Mouse (Mus musculus) ES-E14 (cell line): Measurements from ENCODE around the gene Ankrd17. TPM values are rescaled to one million over a fixed set of nuclear protein-coding genes. Genes with fewer than 3 reads are reported as not detected.
A peak's percentile ranks its signal among the peaks of the same experiment; 100 is the strongest.

Source experiments
- DNase-seq: peaks from one replicate; pipeline ENCODE4 v3.0.0-alpha.2; 2013; ENCODE audit warnings: low read depth, low spot score
- H3K27ac ChIP-seq: 2 replicates; pipeline ENCODE4 v1.5.1; 2012; ENCODE audit warnings: low read depth, mild to moderate bottlenecking, low read length, moderate library complexity, mixed read lengths; ENCODE audit not compliant: poor library complexity, insufficient read depth, severe bottlenecking
- H3K36me3 ChIP-seq: 2 replicates; pipeline ENCODE4 v1.6.1; 2012; ENCODE audit warnings: mild to moderate bottlenecking, low read length, moderate library complexity, mixed read lengths; ENCODE audit not compliant: control insufficient read depth, poor library complexity, insufficient read depth, severe bottlenecking
- H3K4me1 ChIP-seq, 2 experiments: fragments of 150-350 bp in 1 of 2; sonication (generic) in 1 of 2; 2 replicates each; pipeline ENCODE4 v1.6.1; 2012; ENCODE audit warnings: low read length in 2 of 2, mild to moderate bottlenecking in 1 of 2, mixed read lengths in 1 of 2; ENCODE audit not compliant: control insufficient read depth in 2 of 2, insufficient read depth in 2 of 2, poor library complexity in 1 of 2
- H3K4me3 ChIP-seq, 2 experiments: fragments of 150-350 bp in 1 of 2; sonication (generic) in 1 of 2; 2 replicates each; pipeline ENCODE4 v1.5.1; 2012; ENCODE audit warnings: low read length in 2 of 2, low read depth in 1 of 2, mild to moderate bottlenecking in 1 of 2, mixed read lengths in 1 of 2; ENCODE audit not compliant: insufficient read depth in 1 of 2, poor library complexity in 1 of 2, severe bottlenecking in 1 of 2
- H3K9ac ChIP-seq: 2 replicates; pipeline ENCODE4 v1.6.1; 2012; ENCODE audit warnings: low read depth, mild to moderate bottlenecking, low read length, mixed read lengths; ENCODE audit not compliant: poor library complexity, insufficient read depth, severe bottlenecking
- H3K9me3 ChIP-seq: fragments of 150-350 bp; sonication (generic); 2 replicates; pipeline ENCODE4 v1.6.1; 2012; ENCODE audit warnings: low read depth, mild to moderate bottlenecking, low read length; ENCODE audit not compliant: control insufficient read depth, insufficient read depth
- CHD2 ChIP-seq: IDR thresholded peaks from 2 replicates; pipeline ENCODE4 v1.6.1; 2014; ENCODE audit warnings: mild to moderate bottlenecking, low read depth, low read length, inconsistent platforms
- HCFC1 ChIP-seq: IDR thresholded peaks from 2 replicates; pipeline ENCODE4 v1.6.1; 2012; ENCODE audit warnings: low read length, inconsistent platforms, borderline replicate concordance; ENCODE audit not compliant: insufficient read depth
- MAFK ChIP-seq: IDR thresholded peaks from 2 replicates; pipeline ENCODE4 v1.6.1; 2014; ENCODE audit warnings: mild to moderate bottlenecking, low read depth, low read length, inconsistent platforms; ENCODE audit not compliant: insufficient read depth
- ZC3H11A ChIP-seq: IDR thresholded peaks from 2 replicates; pipeline ENCODE4 v1.6.1; 2012; ENCODE audit warnings: low read depth, mild to moderate bottlenecking, inconsistent platforms, low read length, borderline replicate concordance
- ZNF384 ChIP-seq: IDR thresholded peaks from 2 replicates; pipeline ENCODE4 v1.6.1; 2012; ENCODE audit warnings: low read depth, low read length, inconsistent platforms
- in situ Hi-C, 2 experiments: fragments of 600-800 bp; cut with MboI; formaldehyde crosslinking; loops; one replicate each; pipeline ENCODE4 v1.15.1; 2025; ENCODE audit warnings: low sequenced_read_pairs in 2 of 2, inconsistent platforms in 1 of 2; ENCODE audit not compliant: unreplicated experiment in 2 of 2
- total RNA-seq: library from RNA; depleted of rRNA; stranded (reverse); fragments of 300-350 nt; gene quantifications from 2 replicates; pipeline ENCODE4 v1.2.3, GENCODE M21; 2012

The Ankrd17 gene
- total RNA-seq, 1 experiment: 70.0 TPM

GRCm38 (mm10) chr5:90247503-90247902 lies 118.9 kb downstream of the Ankrd17 start:
- peaks cover 32% of the 10 kb centered on the region for H3K36me3 ChIP-seq
- peaks cover 0 to 5% of the 10 kb centered on the region in 2 experiments; a peak in 1 of 4 replicates for H3K4me1 ChIP-seq
- H3K9ac ChIP-seq: no peak overlapping the region
- DNase-seq: no peak
- H3K4me3 ChIP-seq: peak overlapping the region; percentile 10 to 33; a peak in 3 of 4 replicates
- no peaks in the 10 kb centered on the region for H3K9me3 ChIP-seq
- TF ChIP-seq MAFK (no peak), CHD2 (no peak), HCFC1 (no peak), ZC3H11A (no peak), ZNF384 (no peak)
- in situ Hi-C loops: no loop called here
- H3K27ac ChIP-seq: no peak overlapping the region; the same call in 1 of the 2 replicates

- H3K36me3 ChIP-seq: peaks cover 32% of the 10 kb centered on the region
- in situ Hi-C loops: no loop called here
- H3K27ac ChIP-seq: peak overlapping the region; percentile 72; the same call in 1 of the 2 replicates
- peak overlapping the region; percentile 55; the same call in 1 of the 2 replicates for H3K9ac ChIP-seq
- peak; percentile 40 for DNase-seq
- TF ChIP-seq ZNF384 (peak; percentile 94), MAFK (no peak), CHD2 (0 out of 2 replicates have a peak, but pooled peaks have one; percentile 41), HCFC1 (no peak), ZC3H11A (no peak)
- peaks cover 0 to 5% of the 10 kb centered on the region in 2 experiments; a peak in 1 of 4 replicates for H3K4me1 ChIP-seq
- no peaks in the 10 kb centered on the region for H3K9me3 ChIP-seq
- peak overlapping the region; percentile 46 to 59 for H3K4me3 ChIP-seq
These were observed 119.4 kb downstream of the Ankrd17 start for GRCm38 (mm10) chr5:90246987-90247386.

- DNase-seq: peak; percentile 47
- H3K4me3 ChIP-seq: peak overlapping the region; percentile 46 to 59
- H3K4me1 ChIP-seq: peaks cover 0 to 5% of the 10 kb centered on the region in 2 experiments; a peak in 1 of 4 replicates
- H3K27ac ChIP-seq: peak overlapping the region; percentile 72; the same call in 1 of the 2 replicates
- in situ Hi-C loops: no loop called here
- peak overlapping the region; percentile 55; the same call in 1 of the 2 replicates for H3K9ac ChIP-seq
- TF ChIP-seq HCFC1: no peak
- H3K9me3 ChIP-seq: no peaks in the 10 kb centered on the region
- peaks cover 31% of the 10 kb centered on the region for H3K36me3 ChIP-seq
These were observed 119.8 kb downstream of the Ankrd17 start for GRCm38 (mm10) chr5:90246567-90246966.

- H3K9ac ChIP-seq: no peak overlapping the region
- in situ Hi-C loops: no loop called here
- peaks cover 0 to 5% of the 10 kb centered on the region in 2 experiments; a peak in 1 of 4 replicates for H3K4me1 ChIP-seq
- H3K27ac ChIP-seq: peak overlapping the region; percentile 74; the same call in 1 of the 2 replicates
- DNase-seq: peak; percentile 26
- H3K9me3 ChIP-seq: no peaks in the 10 kb centered on the region
- H3K4me3 ChIP-seq: no peak overlapping the region
- H3K36me3 ChIP-seq: peaks cover 31% of the 10 kb centered on the region
- TF ChIP-seq CHD2 (no peak), HCFC1 (no peak), ZC3H11A (no peak), ZNF384 (no peak), MAFK (no peak)
These were observed 121.0 kb downstream of the Ankrd17 start for GRCm38 (mm10) chr5:90245416-90245815.

DNA sequence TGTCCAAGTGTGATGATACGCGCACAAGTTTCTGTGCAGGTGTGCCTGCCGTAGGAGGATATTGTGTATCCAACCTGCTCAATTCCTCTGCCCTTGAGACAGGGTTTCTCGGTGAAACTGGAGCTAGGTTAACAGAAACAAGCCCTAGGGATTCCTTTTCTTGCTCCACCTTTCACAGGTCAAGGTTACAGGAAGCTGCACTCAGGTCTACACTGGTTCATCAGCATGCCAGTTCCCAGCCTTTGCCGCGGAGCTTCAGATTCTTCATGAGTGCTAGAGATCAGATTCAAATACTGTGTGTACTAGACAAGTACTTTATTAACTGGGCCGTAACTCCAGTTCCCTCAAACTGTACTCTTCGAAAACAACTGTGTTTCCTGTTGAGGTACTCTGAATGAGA lies 131.2 kb downstream of the Ankrd17 start:
- H3K4me1 ChIP-seq: peaks cover 2 to 8% of the 10 kb centered on the region in 2 experiments; a peak in 1 of 4 replicates
- no peak for TF ChIP-seq MAFK
- no peak for TF ChIP-seq HCFC1
- no peak for TF ChIP-seq ZNF384
- no peak for TF ChIP-seq ZC3H11A
- no peak for TF ChIP-seq CHD2
- H3K9ac ChIP-seq: no peak overlapping the region
- peak; percentile 49 for DNase-seq
- H3K27ac ChIP-seq: peak overlapping the region; percentile 66; the same call in 1 of the 2 replicates
- H3K9me3 ChIP-seq: no peaks in the 10 kb centered on the region
- peaks cover 14% of the 10 kb centered on the region for H3K36me3 ChIP-seq
- in situ Hi-C loops: no loop called here
- H3K4me3 ChIP-seq: 0 out of 4 replicates have a peak overlapping the region, but pooled peaks of 1 of the 2 experiments have one; percentile 28
